Mouse (Mus musculus) limb, embryonic 13.5 days (tissue): ENCODE data around the gene Sh2d3c. TPM values are rescaled to one million over a fixed set of nuclear protein-coding genes. Genes with fewer than 3 reads are reported as not detected.

Experiments used
- ATAC-seq: fragments of 200-750 bp; cut with Nextera tagmentation; 2 replicates; pipeline ENCODE4 v1.8.0; 2017; ENCODE audit warnings: low read depth, moderate number of reproducible peaks, moderate TSS enrichment; ENCODE audit not compliant: low FRiP score
- H3K27ac ChIP-seq: fragments of 300-500 bp; sonication (generic); 2 replicates; pipeline ENCODE4 v1.5.1; 2015; ENCODE audit warnings: inconsistent platforms, mild to moderate bottlenecking, moderate library complexity
- H3K27me3 ChIP-seq: fragments of 300-500 bp; sonication (generic); 2 replicates; pipeline ENCODE4 v1.6.1; 2015; ENCODE audit warnings: mild to moderate bottlenecking, inconsistent platforms
- H3K36me3 ChIP-seq: fragments of 300-500 bp; sonication (generic); 2 replicates; pipeline ENCODE4 v1.6.1; 2015; ENCODE audit warnings: inconsistent platforms, mild to moderate bottlenecking, moderate library complexity
- H3K4me1 ChIP-seq: fragments of 300-500 bp; sonication (generic); 2 replicates; pipeline ENCODE4 v1.6.1; 2015; ENCODE audit warnings: inconsistent platforms
- H3K4me2 ChIP-seq: fragments of 300-500 bp; sonication (generic); replicated peaks from 2 replicates; pipeline ENCODE4 v1.6.1; 2015; ENCODE audit warnings: inconsistent platforms, mild to moderate bottlenecking, moderate library complexity
- H3K4me3 ChIP-seq: fragments of 300-500 bp; sonication (generic); 2 replicates; pipeline ENCODE4 v1.5.1; 2015; ENCODE audit warnings: moderate library complexity, mild to moderate bottlenecking, inconsistent platforms
- H3K9ac ChIP-seq: fragments of 300-500 bp; sonication (generic); 2 replicates; pipeline ENCODE4 v1.6.1; 2015; ENCODE audit warnings: mild to moderate bottlenecking, inconsistent platforms
- H3K9me3 ChIP-seq: fragments of 300-500 bp; sonication (generic); 2 replicates; pipeline ENCODE4 v1.6.1; 2016; ENCODE audit warnings: inconsistent platforms
- WGBS: fragments of 180-500 bp; shearing (Covaris S2); methylation state at CpG from one replicate; pipeline ENCODE4 v1.1.7; 2015; 5-methylcytosine and 5-hydroxymethylcytosine counted together
- polyA plus RNA-seq: library from polyadenylated mRNA; unstranded; fragments of >200 nt; fragmentation: Nextera tagmentation; extraction: Ambion mirVana; gene quantifications from 2 replicates; pipeline ENCODE4 v1.2.1, GENCODE M21; 2015

Gene Sh2d3c
- polyA plus RNA-seq, 1 experiment from 2014 or later, result 22.9 TPM

DNA sequence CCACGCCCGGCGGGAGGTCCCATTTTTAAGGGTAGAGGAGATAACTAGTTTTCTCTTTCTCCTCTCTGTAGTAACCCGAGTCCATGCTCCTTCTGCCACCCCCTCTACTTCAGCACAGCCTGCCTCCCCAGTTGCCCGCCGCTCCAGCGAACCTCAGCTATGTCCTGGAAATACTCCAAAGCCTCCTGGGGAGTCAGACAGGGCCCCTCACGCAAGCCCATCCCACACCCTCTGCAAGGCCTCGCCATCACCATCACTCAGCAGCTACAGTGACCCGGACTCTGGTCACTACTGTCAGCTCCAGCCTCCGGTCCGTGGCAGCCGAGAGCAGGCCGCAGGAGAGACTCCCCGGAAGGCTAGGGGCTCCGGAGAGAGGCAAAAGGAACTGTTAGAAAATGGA is 28.2 kb downstream of the Sh2d3c start:
- Histone ChIP-seq H3K4me1 (peaks cover 17% of the 10 kb centered on the region), H3K9me3 (no peaks in the 10 kb centered on the region), H3K36me3 (peaks cover 47% of the 10 kb centered on the region), H3K4me2 (no peak overlapping the region), H3K27me3 (0 out of 2 replicates have a peak, but pooled peaks cover 3% of the 10 kb centered on the region), H3K9ac (no peak overlapping the region), H3K4me3 (no peak overlapping the region), H3K27ac (no peak overlapping the region)
- ATAC-seq, result no peak
- 89% methylated on average over 16 of the region's 16 CpGs for WGBS

- Histone ChIP-seq H3K4me1 (peaks cover 17% of the 10 kb centered on the region), H3K27me3 (0 out of 2 replicates have a peak, but pooled peaks cover 2% of the 10 kb centered on the region), H3K9ac (no peak overlapping the region), H3K36me3 (peaks cover 54% of the 10 kb centered on the region), H3K27ac (no peak overlapping the region), H3K4me2 (no peak overlapping the region), H3K4me3 (no peak overlapping the region), H3K9me3 (no peaks in the 10 kb centered on the region)
- WGBS, result 72% methylated on average over 7 of the region's 7 CpGs
- no peak for ATAC-seq
Observed at GRCm38 (mm10) chr2:32750199-32750598, 29.3 kb downstream of the Sh2d3c start.

GRCm38 (mm10) chr2:32750887-32751664 is 30.2 kb downstream of the Sh2d3c start:
- peak overlapping the region; percentile 10; the same call in 1 of the 2 replicates for H3K27ac ChIP-seq
- H3K36me3 ChIP-seq, result peaks cover 45% of the 10 kb centered on the region
- peak overlapping the region; percentile 42 for H3K4me3 ChIP-seq
- ATAC-seq, result peak; percentile 83
- H3K4me2 ChIP-seq, result peak overlapping the region; percentile 66
- WGBS, result 7% methylated on average over 29 of the region's 31 CpGs
- 0 out of 2 replicates have a peak, but pooled peaks cover 2% of the 10 kb centered on the region for H3K27me3 ChIP-seq
- peak overlapping the region; percentile 61 for H3K9ac ChIP-seq
- H3K4me1 ChIP-seq, result peaks cover 17% of the 10 kb centered on the region
- H3K9me3 ChIP-seq, result no peaks in the 10 kb centered on the region

DNA sequence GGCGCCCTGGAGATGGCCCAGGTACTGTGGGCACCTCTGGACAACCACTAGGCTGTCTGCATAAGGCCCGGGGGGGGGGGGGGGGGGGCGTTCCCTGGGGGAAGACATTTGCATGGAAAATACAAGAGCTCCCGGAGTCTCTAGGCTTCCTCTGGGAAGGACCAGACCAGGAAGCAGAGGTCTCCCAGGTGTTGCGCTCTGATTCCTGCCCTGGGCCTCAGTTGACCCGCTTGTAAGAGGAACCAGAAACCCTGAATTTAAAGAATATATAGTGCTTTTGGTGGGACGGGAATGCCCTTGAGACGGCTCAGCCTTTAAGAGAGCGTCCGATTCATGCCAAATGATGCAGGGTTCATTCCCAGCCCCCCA is 30.8 kb downstream of the Sh2d3c start:
- WGBS, result 21% methylated on average over 9 of the region's 10 CpGs
- peak overlapping the region; percentile 42 for H3K4me3 ChIP-seq
- H3K4me2 ChIP-seq, result peak overlapping the region; percentile 66
- H3K9ac ChIP-seq, result peak overlapping the region; percentile 61
- H3K27me3 ChIP-seq, result 0 out of 2 replicates have a peak, but pooled peaks cover 2% of the 10 kb centered on the region
- H3K36me3 ChIP-seq, result peaks cover 40% of the 10 kb centered on the region
- no peak overlapping the region for H3K27ac ChIP-seq
- H3K9me3 ChIP-seq, result no peaks in the 10 kb centered on the region
- H3K4me1 ChIP-seq, result peaks cover 17% of the 10 kb centered on the region
- no peak for ATAC-seq

- Histone ChIP-seq H3K27ac (no peak overlapping the region), H3K9me3 (no peaks in the 10 kb centered on the region), H3K27me3 (0 out of 2 replicates have a peak, but pooled peaks cover 2% of the 10 kb centered on the region), H3K4me3 (peak overlapping the region; percentile 42; the same call in 1 of the 2 replicates), H3K36me3 (peaks cover 34% of the 10 kb centered on the region), H3K4me2 (peak overlapping the region; percentile 66), H3K4me1 (peaks cover 17% of the 10 kb centered on the region), H3K9ac (no peak overlapping the region)
- no peak for ATAC-seq
- 64% methylated on average over 10 of the region's 10 CpGs for WGBS
Observed at GRCm38 (mm10) chr2:32752181-32752580, 31.3 kb downstream of the Sh2d3c start.

GRCm38 (mm10) chr2:32756674-32757055 is 35.8 kb downstream of the Sh2d3c start:
- Histone ChIP-seq H3K4me1 (peaks cover 17% of the 10 kb centered on the region), H3K27me3 (0 out of 2 replicates have a peak, but pooled peaks cover 2% of the 10 kb centered on the region), H3K36me3 (peaks cover 41% of the 10 kb centered on the region), H3K4me2 (peak overlapping the region; percentile 40), H3K9ac (no peak overlapping the region), H3K9me3 (no peaks in the 10 kb centered on the region), H3K4me3 (no peak overlapping the region), H3K27ac (no peak overlapping the region)
- no peak; the same call in 1 of the 2 replicates for ATAC-seq
- WGBS, result 34% methylated on average over 6 of the region's 6 CpGs

DNA sequence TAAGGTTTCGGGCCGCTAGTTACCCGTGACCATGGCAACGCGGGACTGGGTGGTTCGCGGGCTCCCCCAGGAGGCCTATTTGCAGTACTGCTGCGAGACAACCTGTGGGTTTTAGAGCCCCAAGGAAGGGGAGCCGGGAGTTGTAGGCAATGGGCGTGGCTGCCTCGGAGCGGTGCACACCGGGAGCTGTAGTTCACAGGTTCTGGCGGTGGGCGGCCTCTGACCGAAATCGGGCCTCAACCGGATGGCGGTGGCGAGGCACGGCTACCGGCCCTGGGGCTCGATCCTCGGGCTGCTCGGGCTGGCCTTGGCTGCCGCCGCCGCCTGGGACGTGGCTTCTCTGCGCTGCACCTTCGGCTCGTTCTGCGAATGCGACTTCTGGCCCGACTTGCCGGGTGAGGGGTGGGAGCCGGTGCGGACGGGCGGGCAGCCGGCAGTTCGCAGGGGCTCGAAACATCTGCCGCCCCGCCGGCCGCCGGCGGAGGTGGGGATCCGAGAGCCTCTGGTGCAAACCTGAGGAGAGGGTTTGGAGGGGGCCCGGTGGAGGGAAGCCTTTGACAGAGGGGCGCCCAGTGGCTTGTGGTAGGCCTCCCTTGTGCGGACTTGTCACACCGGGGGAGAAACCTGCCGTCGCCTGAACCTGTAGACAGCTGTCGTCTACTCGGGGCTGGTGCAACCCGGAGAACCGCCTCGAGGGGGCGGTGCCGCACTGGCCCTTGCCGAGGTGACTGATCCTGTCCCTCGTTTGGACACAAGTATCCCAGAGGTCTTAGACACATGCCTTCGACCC is 36.4 kb downstream of the Sh2d3c start, which contains the start of gene Tor2a:
Tor2a (plus strand) TSS at position 179 of the 790 bp plus-strand sequence.
- H3K27me3 ChIP-seq, result 0 out of 2 replicates have a peak, but pooled peaks cover 2% of the 10 kb centered on the region
- H3K36me3 ChIP-seq, result peaks cover 47% of the 10 kb centered on the region
- H3K4me1 ChIP-seq, result peaks cover 12% of the 10 kb centered on the region
- no peaks in the 10 kb centered on the region for H3K9me3 ChIP-seq
- ATAC-seq, result peak; percentile 96
- H3K4me2 ChIP-seq, result peak within 1 kb of the TSS; percentile 62
- peak within 1 kb of the TSS; percentile 84 for H3K9ac ChIP-seq
- under 1% methylated on average over 66 of the region's 66 CpGs for WGBS
- H3K27ac ChIP-seq, result peak within 1 kb of the TSS; percentile 90
- peak within 1 kb of the TSS; percentile 69 for H3K4me3 ChIP-seq

DNA sequence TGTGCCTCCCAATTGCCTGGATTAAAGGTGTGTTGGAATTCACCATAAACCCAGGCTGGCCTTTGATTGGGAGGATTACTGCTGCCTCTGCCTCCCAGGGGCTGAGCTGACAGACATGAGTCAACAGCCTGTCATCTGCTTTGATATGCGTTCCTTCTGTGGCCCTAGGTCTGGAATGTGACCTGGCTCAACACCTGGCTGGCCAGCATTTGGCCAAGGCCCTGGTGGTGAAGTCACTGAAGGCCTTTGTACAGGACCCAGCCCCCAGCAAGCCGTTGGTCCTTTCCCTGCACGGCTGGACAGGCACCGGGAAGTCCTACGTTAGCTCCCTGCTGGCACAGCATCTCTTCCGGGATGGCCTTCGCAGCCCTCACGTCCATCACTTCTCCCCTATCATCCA is 37.6 kb downstream of the Sh2d3c start:
- Histone ChIP-seq H3K9me3 (no peaks in the 10 kb centered on the region), H3K27ac (no peak overlapping the region), H3K4me1 (peaks cover 12% of the 10 kb centered on the region), H3K4me3 (no peak overlapping the region), H3K4me2 (no peak overlapping the region), H3K9ac (peak overlapping the region; percentile 45), H3K36me3 (peaks cover 48% of the 10 kb centered on the region), H3K27me3 (no peaks in the 10 kb centered on the region)
- 73% methylated on average over 8 of the region's 8 CpGs for WGBS
- no peak for ATAC-seq

GRCm38 (mm10) chr2:32759001-32759400 is 38.1 kb downstream of the Sh2d3c start:
- H3K27me3 ChIP-seq, result no peaks in the 10 kb centered on the region
- no peak overlapping the region for H3K4me3 ChIP-seq
- 82% methylated on average over 2 of the region's 2 CpGs for WGBS
- no peaks in the 10 kb centered on the region for H3K9me3 ChIP-seq
- no peak for ATAC-seq
- H3K9ac ChIP-seq, result peak overlapping the region; percentile 45
- peaks cover 12% of the 10 kb centered on the region for H3K4me1 ChIP-seq
- H3K36me3 ChIP-seq, result peaks cover 48% of the 10 kb centered on the region
- no peak overlapping the region for H3K27ac ChIP-seq
- H3K4me2 ChIP-seq, result no peak overlapping the region

GRCm38 (mm10) chr2:32761361-32761760 is 40.5 kb downstream of the Sh2d3c start:
- no peaks in the 10 kb centered on the region for H3K27me3 ChIP-seq
- H3K4me1 ChIP-seq, result peaks cover 12% of the 10 kb centered on the region
- H3K4me2 ChIP-seq, result no peak overlapping the region
- ATAC-seq, result no peak
- H3K9ac ChIP-seq, result no peak overlapping the region
- H3K27ac ChIP-seq, result no peak overlapping the region
- H3K9me3 ChIP-seq, result no peaks in the 10 kb centered on the region
- 85% methylated on average over 14 of the region's 14 CpGs for WGBS
- H3K36me3 ChIP-seq, result peaks cover 40% of the 10 kb centered on the region
- no peak overlapping the region for H3K4me3 ChIP-seq

GRCm38 (mm10) chr2:32761859-32762258 is 41.0 kb downstream of the Sh2d3c start:
- peaks cover 40% of the 10 kb centered on the region for H3K36me3 ChIP-seq
- 96% methylated on average over 4 of the region's 4 CpGs for whole genome bisulfite sequencing
- no peaks in the 10 kb centered on the region for H3K27me3 ChIP-seq
- no peak overlapping the region for H3K4me2 ChIP-seq
- H3K9me3 ChIP-seq, result no peaks in the 10 kb centered on the region
- H3K4me1 ChIP-seq, result peaks cover 13% of the 10 kb centered on the region
- H3K4me3 ChIP-seq, result no peak overlapping the region
- ATAC-seq, result no peak
- H3K9ac ChIP-seq, result no peak overlapping the region
- no peak overlapping the region for H3K27ac ChIP-seq

DNA sequence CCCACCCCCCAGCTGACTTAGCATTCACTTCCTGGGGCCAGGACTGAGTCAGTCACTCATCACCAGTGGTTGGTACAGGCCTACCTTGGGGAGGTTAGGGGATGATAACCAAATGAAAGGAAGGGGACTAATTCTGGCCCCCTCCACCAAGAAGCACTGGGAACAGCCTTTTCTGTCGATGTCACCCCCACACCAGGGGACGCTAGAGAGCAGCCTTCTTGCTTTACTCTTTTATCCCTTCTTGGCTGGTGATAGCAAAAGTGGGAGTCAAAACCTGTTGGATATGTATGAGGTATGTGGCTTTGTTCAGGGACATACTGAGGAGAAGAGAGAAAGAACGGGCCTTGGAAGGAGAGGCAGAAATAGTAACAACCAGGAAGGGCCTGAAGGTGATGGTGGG is 42.5 kb downstream of the Sh2d3c start:
- 82% methylated on average over 3 of the region's 3 CpGs for WGBS
- ATAC-seq, result no peak
- no peak overlapping the region for H3K4me3 ChIP-seq
- H3K36me3 ChIP-seq, result peaks cover 40% of the 10 kb centered on the region
- no peaks in the 10 kb centered on the region for H3K9me3 ChIP-seq
- no peak overlapping the region for H3K9ac ChIP-seq
- peaks cover 10% of the 10 kb centered on the region for H3K4me1 ChIP-seq
- H3K4me2 ChIP-seq, result no peak overlapping the region
- H3K27ac ChIP-seq, result no peak overlapping the region
- H3K27me3 ChIP-seq, result no peaks in the 10 kb centered on the region
